Comparison of ENCODE assay signal across 7 mouse cellular contexts in genomic region chr4:133277104-133278026, GRCm38 (mm10). TPM values are rescaled to one million over a fixed set of nuclear protein-coding genes. Genes with fewer than 3 reads are reported as not detected.
DNase-seq lines count a peak whose midpoint lies in the region; ATAC-seq lines count a peak whose summit lies in the region.

TSS of gene Tmem222 (minus strand) at chr4:133277792.

- ATAC-seq in granulocyte monocyte progenitor cell, adult 5-6 weeks (replicated peaks; ENCODE audit: poor library complexity, severe bottlenecking) = peak; percentile 94
- peak; percentile 93 for ATAC-seq in midbrain, embryonic 13.5 days

- DNase-seq in adrenal gland, postnatal 10 days = peak; percentile 97
- DNase-seq in embryonic facial prominence, embryonic 10.5 days (ENCODE audit: low spot score) = peak; percentile 96
- peak; percentile 95 for DNase-seq in kidney, adult 11 months
- DNase-seq in limb, embryonic 10.5 days (ENCODE audit: low spot score) = peak; percentile 98
- peak; percentile 88 for DNase-seq in spleen, adult 12 weeks (ENCODE audit: low spot score)

- H3K4me3 ChIP-seq in embryonic facial prominence, embryonic 10.5 days = peak within 1 kb of the TSS; percentile 93
- H3K4me3 ChIP-seq in limb, embryonic 10.5 days = peak within 1 kb of the TSS; percentile 93
- peak within 1 kb of the TSS; percentile 80 for H3K4me3 ChIP-seq in midbrain, embryonic 13.5 days (replicated peaks)

- peaks cover 30% of the 10 kb centered on the region for H3K36me3 ChIP-seq in embryonic facial prominence, embryonic 10.5 days (replicated peaks)
- peaks cover 30% of the 10 kb centered on the region for H3K36me3 ChIP-seq in limb, embryonic 10.5 days
- H3K36me3 ChIP-seq in midbrain, embryonic 13.5 days = no peaks in the 10 kb centered on the region

- peak within 1 kb of the TSS; percentile 88 for H3K9ac ChIP-seq in midbrain, embryonic 13.5 days (replicated peaks)

- H3K4me2 ChIP-seq in midbrain, embryonic 13.5 days (replicated peaks) = peak within 1 kb of the TSS; percentile 73

- no peaks in the 10 kb centered on the region for H3K9me3 ChIP-seq in embryonic facial prominence, embryonic 10.5 days
- H3K9me3 ChIP-seq in limb, embryonic 10.5 days (replicated peaks) = no peaks in the 10 kb centered on the region
- no peaks in the 10 kb centered on the region for H3K9me3 ChIP-seq in midbrain, embryonic 13.5 days

- peak within 1 kb of the TSS; percentile 93 for H3K27ac ChIP-seq in embryonic facial prominence, embryonic 10.5 days (replicated peaks)
- H3K27ac ChIP-seq in limb, embryonic 10.5 days = peak within 1 kb of the TSS; percentile 93
- H3K27ac ChIP-seq in midbrain, embryonic 13.5 days = peak within 1 kb of the TSS; percentile 90

- no peaks in the 10 kb centered on the region for H3K27me3 ChIP-seq in embryonic facial prominence, embryonic 10.5 days (replicated peaks; ENCODE audit: low read depth, poor library complexity, severe bottlenecking)
- no peaks in the 10 kb centered on the region for H3K27me3 ChIP-seq in limb, embryonic 10.5 days (ENCODE audit: low read depth, poor library complexity, severe bottlenecking)
- H3K27me3 ChIP-seq in midbrain, embryonic 13.5 days = no peaks in the 10 kb centered on the region

- WGBS in embryonic facial prominence, embryonic 10.5 days = under 1% methylated on average over 73 of the region's 73 CpGs
- under 1% methylated on average over 73 of the region's 73 CpGs for WGBS in limb, embryonic 10.5 days
- under 1% methylated on average over 73 of the region's 73 CpGs for WGBS in midbrain, embryonic 13.5 days

- H3K4me1 ChIP-seq in embryonic facial prominence, embryonic 10.5 days = peaks cover 41% of the 10 kb centered on the region
- H3K4me1 ChIP-seq in limb, embryonic 10.5 days = peaks cover 39% of the 10 kb centered on the region
- peaks cover 38% of the 10 kb centered on the region for H3K4me1 ChIP-seq in midbrain, embryonic 13.5 days (replicated peaks)

RNA-seq across cellular contexts. Expression of gene Tmem222, which starts in this region (rescaled TPM):
- 10 to 100 TPM; 49.5 to 54.8 TPM for total RNA-seq in adrenal gland, postnatal 10 days (2021)
- 81.4 and 86.7 TPM in 2 replicates for polyA plus RNA-seq in embryonic facial prominence, embryonic 10.5 days (2016; fragmentation: Nextera tagmentation; extraction: Ambion mirVana)
- 52.0 and 54.1 TPM in 2 replicates for total RNA-seq in granulocyte monocyte progenitor cell, adult 5-6 weeks (2014; fragmentation: Nextera tagmentation)
- total RNA-seq in granulocyte monocyte progenitor cell, adult 5-6 weeks (2017) = 16.0 and 20.0 TPM in 2 replicates
- polyA plus RNA-seq in limb, embryonic 10.5 days (2016; fragmentation: Nextera tagmentation; extraction: Ambion mirVana) = 93.7 and 98.5 TPM in 2 replicates
- polyA plus RNA-seq in midbrain, embryonic 13.5 days (2015; fragmentation: Nextera tagmentation; extraction: Ambion mirVana) = 103 TPM in 2 replicates

Comparison
In these comparisons a context has a peak if more than half of its experiments do, and no peak if none do; other contexts are left out.
1. Peak in every context shown above with its lines: DNase-seq, ATAC-seq, H3K4me3 ChIP-seq and H3K27ac ChIP-seq.